Mouse (Mus musculus) layer of hippocampus, postnatal 10 days (tissue): ENCODE measurements at regions not wholly inside any gene's neighbourhood (a gene's known extent, or its start where the extent isn't known, plus 50 kb on each side); places are given as distances from the start of the nearest gene placed in this dataset.

ENCODE experiments used
- DNase-seq, 2 experiments: peaks; one replicate each; pipeline ENCODE4 v3.0.0; 2021; ENCODE audit warnings: low spot score in 2 of 2

GRCm38 (mm10) chr2:133362693-133363443, 189.1 kb upstream of the Bmp2 start:
- DNase-seq = no peak

- DNase-seq = no peak
Observed at GRCm38 (mm10) chr2:133371490-133372215, 180.3 kb upstream of the Bmp2 start.

- no peak for DNase-seq
Observed at GRCm38 (mm10) chr2:133373543-133373942, 178.4 kb upstream of the Bmp2 start.

- DNase-seq = peak; percentile 50 to 63
Observed at GRCm38 (mm10) chr2:133381054-133381453, 170.9 kb upstream of the Bmp2 start.

- no peak for DNase-seq
Observed at GRCm38 (mm10) chr2:133383135-133383920, 168.6 kb upstream of the Bmp2 start.

GRCm38 (mm10) chr2:133385297-133385696, 166.7 kb upstream of the Bmp2 start:
- no peak for DNase-seq

GRCm38 (mm10) chr2:133387349-133387748, 164.6 kb upstream of the Bmp2 start:
- DNase-seq = no peak

- DNase-seq = no peak
Observed at GRCm38 (mm10) chr2:133392298-133392697, 159.7 kb upstream of the Bmp2 start.

GRCm38 (mm10) chr2:133397566-133397965, 154.4 kb upstream of the Bmp2 start:
- no peak for DNase-seq

- DNase-seq = no peak
Observed at GRCm38 (mm10) chr2:133399059-133399690, 152.8 kb upstream of the Bmp2 start.

- no peak for DNase-seq
Observed at GRCm38 (mm10) chr2:133400963-133401362, 151.0 kb upstream of the Bmp2 start.

GRCm38 (mm10) chr2:133416990-133417581, 134.9 kb upstream of the Bmp2 start:
- no peak for DNase-seq

- no peak for DNase-seq
Observed at GRCm38 (mm10) chr2:133419686-133420303, 132.2 kb upstream of the Bmp2 start.

- no peak for DNase-seq
Observed at GRCm38 (mm10) chr2:133425538-133425937, 126.4 kb upstream of the Bmp2 start.

- no peak for DNase-seq
Observed at GRCm38 (mm10) chr2:133427039-133427438, 124.9 kb upstream of the Bmp2 start.

- no peak for DNase-seq
Observed at GRCm38 (mm10) chr2:133429369-133430062, 122.4 kb upstream of the Bmp2 start.

- DNase-seq = peak; percentile 30 to 40
Observed at GRCm38 (mm10) chr2:133430741-133431438, 121.1 kb upstream of the Bmp2 start.

- no peak for DNase-seq
Observed at GRCm38 (mm10) chr2:133432141-133432813, 119.7 kb upstream of the Bmp2 start.
